Mouse (Mus musculus): ENCODE measurements at regions not wholly inside any gene's neighbourhood (a gene's known extent, or its start where the extent isn't known, plus 50 kb on each side); places are given as distances from the start of the nearest gene placed in this dataset.
A peak's percentile ranks its signal among the peaks of the same experiment; 100 is the strongest.

GRCm38 (mm10) chr12:7382455-7382854 lies 595.0 kb upstream of the Apob start:
- no peak for DNase-seq (ENCODE audit: extremely low spot score)

DNA sequence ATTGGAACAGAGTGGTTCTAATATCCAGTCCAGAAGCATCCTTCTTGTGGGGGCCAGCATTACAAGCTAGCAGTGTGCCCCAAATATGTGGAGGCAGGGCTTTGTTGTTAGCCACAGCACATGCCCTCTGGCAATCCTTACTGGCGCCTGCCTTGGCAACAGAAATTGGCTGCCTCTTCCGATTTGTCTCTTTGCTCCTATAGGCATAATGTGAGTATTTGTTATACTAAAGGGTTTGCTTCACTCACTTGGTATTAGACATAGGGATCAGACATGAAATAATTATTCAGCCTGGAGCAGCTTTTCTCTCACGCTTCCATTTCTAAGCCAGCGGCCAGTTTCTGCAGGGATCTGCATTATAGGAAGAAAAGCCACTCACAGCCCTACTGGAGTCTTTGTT lies 573.6 kb upstream of the Apob start:
- DNase-seq (ENCODE audit: extremely low spot score): no peak

DNA sequence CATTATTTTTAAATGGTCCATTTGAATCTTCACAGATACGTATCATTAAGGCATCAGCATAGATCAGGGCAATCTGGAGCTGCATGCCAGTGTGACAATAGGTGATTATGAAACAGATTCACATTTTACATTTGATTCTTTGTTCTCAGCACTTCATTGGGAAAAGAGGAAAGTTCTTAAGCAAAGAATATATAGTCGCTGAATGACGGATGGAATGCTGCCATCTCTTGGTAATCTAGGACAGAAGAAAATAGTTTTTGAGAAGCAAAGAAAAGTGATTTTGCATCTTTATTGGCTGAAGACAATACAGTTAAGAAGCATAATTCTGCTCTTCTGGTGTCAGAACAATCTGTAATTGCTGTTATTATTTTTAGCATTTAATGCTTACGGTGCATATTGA lies 565.6 kb upstream of the Apob start:
- no peak for DNase-seq (ENCODE audit: extremely low spot score)

DNA sequence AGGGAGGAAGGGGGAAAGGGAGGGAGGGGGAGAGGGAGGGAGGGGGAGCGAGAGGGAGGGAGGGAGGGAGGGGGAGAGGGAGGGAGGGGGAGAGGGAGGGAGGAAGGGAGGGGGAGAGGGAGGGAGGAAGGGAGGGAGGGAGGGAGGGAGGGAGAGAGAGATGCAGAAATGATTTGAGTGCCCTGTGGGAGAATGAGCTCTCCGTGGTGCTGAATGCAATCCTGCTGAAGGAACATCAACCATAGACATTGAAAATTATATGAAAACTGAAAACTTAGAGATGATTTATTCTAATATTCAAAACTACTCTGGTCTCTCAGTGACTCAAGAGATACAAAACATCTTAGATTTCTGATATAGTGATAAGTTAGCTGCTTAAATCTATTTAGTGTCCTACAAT lies 557.2 kb upstream of the Apob start:
- no peak for DNase-seq (ENCODE audit: extremely low spot score)

- DNase-seq (ENCODE audit: extremely low spot score): no peak
These were observed 555.5 kb upstream of the Apob start for GRCm38 (mm10) chr12:7421826-7422540.

- no peak for DNase-seq (ENCODE audit: extremely low spot score)
These were observed 546.5 kb upstream of the Apob start for GRCm38 (mm10) chr12:7430981-7431380.

GRCm38 (mm10) chr12:7445238-7445637 lies 532.2 kb upstream of the Apob start:
- DNase-seq (ENCODE audit: extremely low spot score): no peak

DNA sequence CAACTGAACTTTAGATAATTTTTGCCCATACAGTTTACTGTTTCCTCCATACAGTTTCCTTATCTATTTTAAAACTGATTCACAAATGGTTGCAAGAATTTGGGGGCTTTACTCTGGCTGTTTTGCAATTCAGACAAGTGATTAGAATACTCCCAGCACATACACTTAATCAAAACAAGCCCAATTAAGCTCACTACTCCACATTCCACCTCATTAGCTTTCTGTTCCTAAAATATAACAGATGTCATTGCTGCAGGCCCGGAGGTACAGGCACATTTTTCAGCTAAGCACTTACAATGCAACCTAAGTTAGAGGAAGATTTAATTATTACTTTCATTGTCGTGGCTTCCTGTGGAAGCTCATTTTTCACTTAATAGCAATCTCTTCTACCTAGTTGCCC lies 526.9 kb upstream of the Apob start:
- no peak for DNase-seq (ENCODE audit: extremely low spot score)

DNA sequence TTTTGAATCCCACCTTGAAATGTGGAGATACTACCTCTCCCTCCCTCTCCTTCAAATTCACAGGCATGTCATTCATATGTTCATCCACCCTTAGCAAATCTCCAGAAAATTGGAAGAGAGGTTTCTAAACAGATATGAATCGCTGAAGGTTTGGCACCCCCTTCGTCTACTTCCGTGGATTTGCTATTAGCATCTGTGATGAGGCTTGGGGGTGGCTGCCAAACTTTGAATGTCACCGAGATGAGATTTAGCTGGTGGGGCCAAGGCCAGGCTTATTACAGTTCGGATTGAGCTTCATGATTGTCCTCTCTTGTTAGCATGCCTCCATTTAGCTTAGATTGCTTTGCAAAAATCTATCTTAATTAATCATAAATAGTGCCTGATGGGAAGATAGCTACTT lies 520.4 kb upstream of the Apob start:
- no peak for DNase-seq (ENCODE audit: extremely low spot score)

DNA sequence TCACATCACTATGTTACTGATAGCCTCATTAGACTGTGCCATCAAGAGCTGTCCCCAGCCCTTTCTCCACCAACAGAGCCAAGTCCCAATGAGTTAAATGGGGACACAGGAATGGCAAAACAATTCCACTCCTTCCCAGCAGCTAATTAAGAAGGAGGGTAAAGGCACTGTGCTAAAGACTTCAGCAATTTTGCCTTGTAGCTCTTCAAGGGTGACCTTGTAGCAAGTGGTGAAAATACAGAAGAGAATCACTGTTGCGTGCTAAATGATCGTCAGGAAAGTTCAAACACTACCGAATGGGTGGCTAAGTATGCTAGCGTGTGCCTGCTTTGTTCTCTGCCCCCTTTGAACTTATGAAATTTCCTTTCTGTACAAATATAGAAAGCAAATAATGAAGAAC lies 519.9 kb upstream of the Apob start:
- no peak for DNase-seq (ENCODE audit: extremely low spot score)

- no peak for DNase-seq (ENCODE audit: extremely low spot score)
These were observed 512.5 kb upstream of the Apob start for GRCm38 (mm10) chr12:7464947-7465346.

DNA sequence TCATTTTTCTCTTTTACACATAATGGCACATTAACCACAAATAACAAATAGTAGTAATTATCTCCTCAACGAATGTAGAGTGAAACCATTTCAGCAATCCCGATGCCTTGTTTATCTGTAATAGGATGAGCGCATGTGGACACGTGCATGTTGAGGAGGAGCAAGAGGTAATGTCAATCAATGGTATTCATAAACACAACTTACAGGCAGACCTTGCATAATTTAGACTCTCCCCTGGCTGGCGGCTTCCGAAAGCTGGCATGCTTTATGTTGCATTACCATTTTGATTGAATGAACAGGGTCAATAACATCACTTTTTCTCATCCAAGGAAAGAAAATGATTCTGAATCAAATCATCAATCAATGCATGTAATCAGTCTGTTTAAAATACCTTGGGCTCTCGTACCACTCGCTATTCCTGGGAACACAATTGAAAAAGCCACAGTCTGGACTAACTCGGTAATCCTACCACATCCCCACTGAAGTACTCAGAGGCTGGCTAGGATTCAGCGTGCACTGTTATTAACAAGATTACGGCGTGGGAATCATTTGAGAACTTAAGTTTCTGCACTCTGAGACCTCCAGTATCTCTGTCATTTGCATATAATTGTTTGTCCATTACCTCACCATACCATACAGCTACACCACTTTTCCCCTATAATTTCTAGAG lies 464.7 kb upstream of the Apob start:
- DNase-seq (ENCODE audit: extremely low spot score): no peak

DNA sequence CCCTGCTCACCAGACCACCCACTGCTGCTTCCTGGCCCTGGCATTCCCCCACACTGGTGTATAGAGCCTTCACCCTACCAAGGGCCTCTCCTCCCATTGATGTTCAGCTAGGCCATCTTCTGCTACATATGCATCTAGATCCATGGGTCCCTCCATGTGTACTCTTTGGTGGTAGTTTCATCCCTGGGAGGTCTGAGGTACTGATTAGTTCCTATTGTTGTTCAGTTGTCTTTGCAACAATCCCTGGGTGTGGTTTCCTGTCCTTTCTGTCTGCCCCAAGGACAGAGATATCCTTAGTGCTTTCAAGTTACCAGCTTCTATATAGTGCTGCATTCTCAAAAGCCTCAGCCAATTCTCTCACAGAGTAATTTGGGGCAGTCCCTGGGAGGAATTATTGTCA lies 440.1 kb upstream of the Apob start:
- no peak for DNase-seq (ENCODE audit: extremely low spot score)

- DNase-seq (ENCODE audit: extremely low spot score): peak; percentile 26
These were observed 434.0 kb upstream of the Apob start for GRCm38 (mm10) chr12:7543281-7543981.

DNA sequence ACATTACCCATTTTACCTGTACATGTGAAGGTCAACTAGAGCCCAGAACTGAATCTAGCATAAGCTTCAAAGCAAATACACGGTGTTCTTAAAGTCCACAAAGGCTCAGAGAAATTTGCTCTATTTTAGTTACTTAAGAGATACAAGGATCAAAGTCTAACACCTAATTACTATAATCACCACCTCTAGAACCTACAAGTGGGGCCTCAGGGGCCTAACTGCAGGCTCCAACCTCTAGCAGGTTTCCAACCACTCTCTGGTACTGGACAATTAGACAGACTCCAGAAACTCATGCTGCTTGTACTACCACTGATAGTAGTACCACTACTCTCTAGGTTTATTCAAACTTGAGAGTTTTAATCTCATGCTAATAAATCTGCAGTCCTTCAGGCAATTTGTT lies 428.7 kb upstream of the Apob start:
- no peak for DNase-seq (ENCODE audit: extremely low spot score)

DNA sequence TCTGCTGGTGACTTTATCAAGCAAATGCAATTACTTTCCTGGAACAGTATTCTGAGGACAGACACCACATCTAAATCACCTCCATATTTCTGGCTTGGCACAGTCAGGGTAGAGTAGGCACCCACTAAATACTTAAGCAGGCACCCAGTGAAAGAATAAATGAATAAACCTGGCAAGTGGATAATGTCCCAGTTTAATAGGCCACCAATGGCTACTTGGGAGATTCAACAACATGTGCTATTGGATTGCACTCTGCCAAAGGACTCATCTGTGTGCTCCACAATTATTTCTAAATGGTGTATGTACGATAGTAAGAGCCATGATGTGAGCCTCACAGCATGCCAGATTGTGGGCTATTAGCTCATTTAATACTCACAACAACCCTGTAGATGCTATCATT lies 417.2 kb upstream of the Apob start:
- no peak for DNase-seq (ENCODE audit: extremely low spot score)

- DNase-seq (ENCODE audit: extremely low spot score): no peak
These were observed 401.4 kb upstream of the Apob start for GRCm38 (mm10) chr12:7576081-7576480.

- no peak for DNase-seq (ENCODE audit: extremely low spot score)
These were observed 389.9 kb upstream of the Apob start for GRCm38 (mm10) chr12:7587501-7587900.

- no peak for DNase-seq (ENCODE audit: extremely low spot score)
These were observed 366.0 kb upstream of the Apob start for GRCm38 (mm10) chr12:7611272-7612092.

GRCm38 (mm10) chr12:7636417-7637175 lies 340.9 kb upstream of the Apob start:
- DNase-seq (ENCODE audit: extremely low spot score): no peak

- no peak for DNase-seq (ENCODE audit: extremely low spot score)
These were observed 339.8 kb upstream of the Apob start for GRCm38 (mm10) chr12:7637629-7638028.

Measured in embryo, embryonic 9.5 days (tissue).